ENCODE assay signal across 31 mouse cellular contexts in the genomic region with DNA sequence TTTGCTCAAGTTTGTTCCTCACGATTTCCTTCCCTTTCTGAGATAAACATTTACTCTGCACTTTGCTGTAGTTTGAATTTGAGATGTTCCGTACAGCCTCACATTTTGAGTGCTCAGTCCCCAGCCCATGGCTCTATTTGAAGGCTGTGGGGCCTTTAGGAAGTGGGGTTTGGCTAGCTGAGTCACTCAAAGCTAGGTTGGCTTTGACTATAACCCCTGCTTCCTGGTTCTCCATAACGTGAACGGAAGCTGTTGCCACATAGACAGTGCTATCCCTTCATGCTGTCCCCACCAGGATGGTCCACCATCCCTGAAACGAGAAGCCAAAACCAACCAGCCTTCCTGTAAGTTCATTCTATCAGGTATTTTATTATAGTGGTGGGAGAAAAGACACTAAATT.
DNase-seq lines count a peak whose midpoint lies in the region; ATAC-seq lines count a peak whose summit lies in the region.
"Had no signal": no experiment of that assay in that cellular context is flagged by ENCODE, and none has a peak within 500 bp of the region (broad histone marks: within the 10 kb centered on the region; RNA-seq: fewer than 3 reads in every experiment).

No protein-coding gene starts in this region.

- intact Hi-C loops in gastrocnemius, postnatal 36 days (cut with DNase I): no loop called here

- peak; percentile 87 for DNase-seq in heart, adult 11 months
- DNase-seq in lung, postnatal 25 days (ENCODE audit: low spot score): no peak
- DNase-seq in right cerebral cortex, postnatal 10 days (ENCODE audit: low spot score in 2 of 2): no peak
- no peak for DNase-seq in gastrocnemius, postnatal 36 days
- DNase-seq: B cell, adult 2 months; cerebellum, adult 11 months; cerebellum, adult 2 months; cerebellum, adult 9-11 months; cerebellum, postnatal 25 days; embryo, embryonic 11 days; gastrocnemius, adult 2 months; gastrocnemius, postnatal 14 days; heart, postnatal 10 days; heart, postnatal 36 days had no signal

- H3K4me1 ChIP-seq in heart, embryonic 12.5 days (replicated peaks): peaks cover 3% of the 10 kb centered on the region; the same call in 1 of the 2 replicates
- peaks cover 17% of the 10 kb centered on the region for H3K4me1 ChIP-seq in lung, embryonic 16.5 days (replicated peaks; ENCODE audit: control insufficient read depth, insufficient read depth, low read length)
- H3K4me1 ChIP-seq: embryonic facial prominence, embryonic 10.5 days; embryonic facial prominence, embryonic 13.5 days; forebrain, embryonic 12.5 days; heart, embryonic 15.5 days; hindbrain, embryonic 10.5 days; hindbrain, embryonic 13.5 days had no signal

- WGBS in heart, embryonic 12.5 days: 80% methylated on average over 5 of the region's 5 CpGs
- 52% methylated on average over 5 of the region's 5 CpGs for WGBS in lung, embryonic 16.5 days

- no peaks in the 10 kb centered on the region for H3K27me3 ChIP-seq in heart, embryonic 12.5 days (replicated peaks)
- H3K27me3 ChIP-seq in lung, embryonic 16.5 days (ENCODE audit: control insufficient read depth, insufficient read depth, low read depth, low read length): no peaks in the 10 kb centered on the region
- H3K27me3 ChIP-seq: CH12.LX; embryonic facial prominence, embryonic 13.5 days; forebrain, embryonic 12.5 days; heart, embryonic 15.5 days; Patski had no signal

- H3K27ac ChIP-seq in heart, embryonic 12.5 days (ENCODE audit: poor library complexity, severe bottlenecking): no peak overlapping the region
- H3K27ac ChIP-seq in lung, embryonic 16.5 days (ENCODE audit: low read length): peak overlapping the region; percentile 21
- H3K27ac ChIP-seq: embryonic facial prominence, embryonic 10.5 days; embryonic facial prominence, embryonic 13.5 days; forebrain, embryonic 12.5 days; gastrocnemius, adult 2 months; heart, embryonic 15.5 days; hindbrain, embryonic 10.5 days; hindbrain, embryonic 13.5 days had no signal

- H3K4me3 ChIP-seq in heart, embryonic 12.5 days: no peak overlapping the region
- H3K4me3 ChIP-seq in lung, embryonic 16.5 days (ENCODE audit: low read length): no peak overlapping the region
- H3K4me3 ChIP-seq: embryonic facial prominence, embryonic 10.5 days; embryonic facial prominence, embryonic 13.5 days; erythroblast, embryonic 14.5 days; forebrain, embryonic 12.5 days; gastrocnemius, adult 2 months; heart, embryonic 15.5 days; hindbrain, embryonic 10.5 days; hindbrain, embryonic 13.5 days had no signal

- H3K9me3 ChIP-seq in heart, embryonic 12.5 days (replicated peaks): no peaks in the 10 kb centered on the region
- H3K9me3 ChIP-seq in lung, embryonic 16.5 days (ENCODE audit: control insufficient read depth, low read length): no peaks in the 10 kb centered on the region
- H3K9me3 ChIP-seq: embryonic facial prominence, embryonic 10.5 days; embryonic facial prominence, embryonic 13.5 days; forebrain, embryonic 12.5 days; G1E; heart, embryonic 15.5 days; hindbrain, embryonic 10.5 days; hindbrain, embryonic 13.5 days had no signal

- H3K36me3 ChIP-seq in heart, embryonic 12.5 days: no peaks in the 10 kb centered on the region
- no peaks in the 10 kb centered on the region for H3K36me3 ChIP-seq in lung, embryonic 16.5 days (ENCODE audit: control insufficient read depth, insufficient read depth, low read length)
- H3K36me3 ChIP-seq: embryonic facial prominence, embryonic 10.5 days; embryonic facial prominence, embryonic 13.5 days; forebrain, embryonic 12.5 days; G1E; heart, embryonic 15.5 days; hindbrain, embryonic 10.5 days; hindbrain, embryonic 13.5 days had no signal

- no peak for ATAC-seq in heart, embryonic 12.5 days (ENCODE audit: insufficient number of reproducible peaks, low FRiP score)
- ATAC-seq in lung, embryonic 16.5 days (ENCODE audit: low read depth): no peak
- peak; percentile 72 for ATAC-seq in common myeloid progenitor, adult 5-6 weeks (replicated peaks; ENCODE audit: low read depth, poor library complexity, severe bottlenecking)
- peak; percentile 50 for ATAC-seq in megakaryocyte progenitor cell, adult 5-6 weeks (replicated peaks; ENCODE audit: poor library complexity)
- ATAC-seq: forebrain, embryonic 16.5 days; hindbrain, embryonic 16.5 days; Patski had no signal

- no peak overlapping the region for H3K9ac ChIP-seq in heart, embryonic 12.5 days
- no peak overlapping the region for H3K9ac ChIP-seq in lung, embryonic 16.5 days (ENCODE audit: low read length)
- H3K9ac ChIP-seq: embryonic facial prominence, embryonic 13.5 days; forebrain, embryonic 12.5 days; heart, embryonic 15.5 days; hindbrain, embryonic 13.5 days had no signal

- no peak overlapping the region for H3K4me2 ChIP-seq in heart, embryonic 12.5 days
- H3K4me2 ChIP-seq in lung, embryonic 16.5 days (ENCODE audit: low read depth, low read length): no peak overlapping the region
- H3K4me2 ChIP-seq: embryonic facial prominence, embryonic 13.5 days; forebrain, embryonic 12.5 days; heart, embryonic 11.5 days; heart, embryonic 15.5 days; hindbrain, embryonic 13.5 days had no signal

Comparison
In these comparisons a context has a peak if more than half of its experiments do, and no peak if none do; other contexts are left out.
1. ATAC-seq: peak in common myeloid progenitor, adult 5-6 weeks (single experiment) and megakaryocyte progenitor cell, adult 5-6 weeks (single experiment); none in heart, embryonic 12.5 days (single experiment) and lung, embryonic 16.5 days (single experiment).